Mouse (Mus musculus) heart, embryonic 16.5 days (tissue): Measurements from ENCODE around the gene Pla2r1. TPM values are rescaled to one million over a fixed set of nuclear protein-coding genes. Genes with fewer than 3 reads are reported as not detected.

ENCODE experiments used
- ATAC-seq: fragments of 200-750 bp; cut with Nextera tagmentation; replicated peaks from 2 replicates; pipeline ENCODE4 v1.8.0; 2017; ENCODE audit warnings: moderate number of reproducible peaks; ENCODE audit not compliant: insufficient read depth, low FRiP score; ENCODE audit errors: extremely low read depth
- H3K27ac ChIP-seq: fragments of 300-500 bp; sonication (generic); 2 replicates; pipeline ENCODE4 v1.5.1; 2014; ENCODE audit warnings: mild to moderate bottlenecking, low read length, control low read depth, moderate library complexity
- H3K27me3 ChIP-seq: fragments of 300-500 bp; sonication (generic); 2 replicates; pipeline ENCODE4 v1.6.1; 2014; ENCODE audit warnings: low read length, mixed read lengths; ENCODE audit not compliant: control insufficient read depth, insufficient read depth
- H3K36me3 ChIP-seq: fragments of 300-500 bp; sonication (generic); 2 replicates; pipeline ENCODE4 v1.6.1; 2014; ENCODE audit not compliant: control insufficient read depth, insufficient read depth
- H3K4me1 ChIP-seq: fragments of 300-500 bp; sonication (generic); 2 replicates; pipeline ENCODE4 v1.6.1; 2014; ENCODE audit warnings: low read length, mixed read lengths; ENCODE audit not compliant: control insufficient read depth, insufficient read depth
- H3K4me2 ChIP-seq: fragments of 300-500 bp; sonication (generic); 2 replicates; pipeline ENCODE4 v1.6.1; 2014; ENCODE audit warnings: low read depth, mild to moderate bottlenecking, control low read depth, low read length
- H3K4me3 ChIP-seq: fragments of 300-500 bp; sonication (generic); 2 replicates; pipeline ENCODE4 v1.5.1; 2014; ENCODE audit warnings: mild to moderate bottlenecking, control low read depth, low read length
- H3K9ac ChIP-seq: fragments of 300-500 bp; sonication (generic); 2 replicates; pipeline ENCODE4 v1.6.1; 2014; ENCODE audit warnings: low read length, control low read depth
- H3K9me3 ChIP-seq: fragments of 300-500 bp; sonication (generic); replicated peaks from 2 replicates; pipeline ENCODE4 v1.6.1; 2016; ENCODE audit warnings: low read length; ENCODE audit not compliant: control insufficient read depth
- WGBS: fragments of 180-500 bp; shearing (Covaris S2); extraction: QIAGEN DNeasy Blood & Tissue Kit; methylation state at CpG from one replicate; pipeline ENCODE4 v1.1.7; 2014; 5-methylcytosine and 5-hydroxymethylcytosine counted together
- polyA plus RNA-seq: library from polyadenylated mRNA; unstranded; fragments of >200 nt; fragmentation: Nextera tagmentation; extraction: Ambion mirVana; gene quantifications from 2 replicates; pipeline ENCODE4 v1.2.1, GENCODE M21; 2015

Gene Pla2r1
- polyA plus RNA-seq, 1 experiment from 2014 or later: 1.5 TPM

GRCm38 (mm10) chr2:60382346-60382745 lies 170.8 kb downstream of the Pla2r1 start:
- no peak overlapping the region for H3K27ac ChIP-seq
- H3K4me1 ChIP-seq: peaks cover 9% of the 10 kb centered on the region
- H3K9ac ChIP-seq: peak overlapping the region; percentile 69
- peak overlapping the region; percentile 75 for H3K4me2 ChIP-seq
- peak overlapping the region; percentile 63 for H3K4me3 ChIP-seq
- H3K36me3 ChIP-seq: no peaks in the 10 kb centered on the region
- no peaks in the 10 kb centered on the region for H3K9me3 ChIP-seq
- 68% methylated on average over 3 of the region's 3 CpGs for WGBS
- H3K27me3 ChIP-seq: no peaks in the 10 kb centered on the region
- no peak for ATAC-seq

GRCm38 (mm10) chr2:60377260-60377659 lies 175.8 kb downstream of the Pla2r1 start:
- Histone ChIP-seq H3K27me3 (no peaks in the 10 kb centered on the region), H3K4me3 (no peak overlapping the region), H3K27ac (no peak overlapping the region), H3K36me3 (no peaks in the 10 kb centered on the region), H3K4me2 (no peak overlapping the region), H3K9ac (no peak overlapping the region), H3K4me1 (no peaks in the 10 kb centered on the region), H3K9me3 (no peaks in the 10 kb centered on the region)
- 79% methylated on average over 5 of the region's 5 CpGs for WGBS
- no peak for ATAC-seq

- Histone ChIP-seq H3K36me3 (no peaks in the 10 kb centered on the region), H3K27me3 (no peaks in the 10 kb centered on the region), H3K27ac (no peak overlapping the region), H3K4me2 (no peak overlapping the region), H3K4me1 (no peaks in the 10 kb centered on the region), H3K9ac (no peak overlapping the region), H3K9me3 (no peaks in the 10 kb centered on the region), H3K4me3 (no peak overlapping the region)
- no peak for ATAC-seq
- 93% methylated on average over 15 of the region's 15 CpGs for WGBS
Measured at GRCm38 (mm10) chr2:60375608-60376107, 177.4 kb downstream of the Pla2r1 start.

DNA sequence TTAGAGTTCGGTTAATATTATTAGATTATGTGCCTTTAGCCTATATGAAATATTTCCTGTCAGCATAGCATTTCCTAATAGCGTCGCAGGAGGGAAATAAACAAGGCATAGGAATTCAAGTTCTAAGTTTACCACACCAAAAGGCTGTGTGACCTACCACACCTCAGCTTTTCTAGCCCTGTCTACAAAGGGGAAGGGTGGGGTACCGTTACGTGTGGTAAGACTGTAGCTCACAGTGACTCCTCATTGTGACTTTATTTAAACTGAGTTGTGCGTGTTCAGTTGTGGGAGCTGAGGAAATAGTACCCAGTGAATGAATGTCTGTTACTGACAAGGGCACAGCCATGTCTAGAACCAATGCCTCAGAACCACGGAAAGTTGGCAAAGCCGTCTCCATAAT lies 178.0 kb downstream of the Pla2r1 start:
- Histone ChIP-seq H3K4me1 (no peaks in the 10 kb centered on the region), H3K9me3 (no peaks in the 10 kb centered on the region), H3K27ac (no peak overlapping the region), H3K27me3 (no peaks in the 10 kb centered on the region), H3K4me3 (no peak overlapping the region), H3K4me2 (no peak overlapping the region), H3K36me3 (no peaks in the 10 kb centered on the region), H3K9ac (no peak overlapping the region)
- no peak for ATAC-seq
- WGBS: 86% methylated on average over 8 of the region's 8 CpGs

DNA sequence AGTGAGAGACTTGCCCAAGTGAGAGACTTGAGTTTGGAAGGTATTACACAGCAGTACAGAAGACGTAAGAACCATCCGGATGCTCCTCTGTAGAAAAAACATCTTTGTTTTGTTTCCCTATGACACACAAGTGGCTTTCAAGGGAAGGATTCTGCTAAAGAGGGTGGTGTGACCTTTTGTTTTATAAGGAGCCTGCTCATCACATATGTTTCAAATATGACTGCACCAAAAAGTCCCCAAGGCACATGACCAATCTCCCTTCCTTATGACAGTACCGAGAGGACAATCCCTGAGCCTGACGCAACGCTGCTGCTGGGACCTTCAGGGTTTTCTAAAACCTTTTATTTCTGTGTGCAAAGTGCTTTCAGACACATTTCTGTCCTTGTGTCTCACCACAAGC lies 182.9 kb downstream of the Pla2r1 start:
- WGBS: 92% methylated on average over 5 of the region's 5 CpGs

GRCm38 (mm10) chr2:60369454-60369853 lies 183.7 kb downstream of the Pla2r1 start:
- peaks cover 11% of the 10 kb centered on the region for H3K4me1 ChIP-seq
- 79% methylated on average over 4 of the region's 4 CpGs for WGBS
- no peak overlapping the region for H3K9ac ChIP-seq
- no peak overlapping the region for H3K4me2 ChIP-seq
- no peak overlapping the region for H3K27ac ChIP-seq
- no peaks in the 10 kb centered on the region for H3K36me3 ChIP-seq
- H3K9me3 ChIP-seq: no peaks in the 10 kb centered on the region
- no peaks in the 10 kb centered on the region for H3K27me3 ChIP-seq
- H3K4me3 ChIP-seq: no peak overlapping the region
- ATAC-seq: no peak

More for the DNA sequence above, 182.9 kb downstream of the Pla2r1 start:
- no peak for ATAC-seq
- no peak overlapping the region for H3K9ac ChIP-seq
- H3K4me2 ChIP-seq: no peak overlapping the region
- H3K27me3 ChIP-seq: no peaks in the 10 kb centered on the region
- H3K9me3 ChIP-seq: no peaks in the 10 kb centered on the region
- no peaks in the 10 kb centered on the region for H3K36me3 ChIP-seq
- no peak overlapping the region for H3K4me3 ChIP-seq
- H3K27ac ChIP-seq: no peak overlapping the region
- peaks cover 10% of the 10 kb centered on the region for H3K4me1 ChIP-seq

GRCm38 (mm10) chr2:60367871-60368270 lies 185.2 kb downstream of the Pla2r1 start:
- no peak overlapping the region for H3K4me3 ChIP-seq
- no peak overlapping the region for H3K4me2 ChIP-seq
- H3K4me1 ChIP-seq: peaks cover 11% of the 10 kb centered on the region
- WGBS: 78% methylated on average over 7 of the region's 7 CpGs
- no peak overlapping the region for H3K9ac ChIP-seq
- H3K9me3 ChIP-seq: no peaks in the 10 kb centered on the region
- H3K36me3 ChIP-seq: no peaks in the 10 kb centered on the region
- H3K27me3 ChIP-seq: no peaks in the 10 kb centered on the region
- H3K27ac ChIP-seq: no peak overlapping the region
- ATAC-seq: no peak

Other genes starting within 250 kb of the Pla2r1 start
- gene Ly75, start 170.0 kb downstream of the Pla2r1 start, polyA plus RNA-seq: 3.2 and 5.0 TPM in 2 replicates
- gene Itgb6, start 169.3 kb upstream of the Pla2r1 start, polyA plus RNA-seq: 0.28 and 0.67 TPM in 2 replicates